Mouse (Mus musculus): ENCODE results near the gene Kcnh5.
A peak's percentile ranks its signal among the peaks of the same experiment; 100 is the strongest.

Kcnh5 gene

DNA sequence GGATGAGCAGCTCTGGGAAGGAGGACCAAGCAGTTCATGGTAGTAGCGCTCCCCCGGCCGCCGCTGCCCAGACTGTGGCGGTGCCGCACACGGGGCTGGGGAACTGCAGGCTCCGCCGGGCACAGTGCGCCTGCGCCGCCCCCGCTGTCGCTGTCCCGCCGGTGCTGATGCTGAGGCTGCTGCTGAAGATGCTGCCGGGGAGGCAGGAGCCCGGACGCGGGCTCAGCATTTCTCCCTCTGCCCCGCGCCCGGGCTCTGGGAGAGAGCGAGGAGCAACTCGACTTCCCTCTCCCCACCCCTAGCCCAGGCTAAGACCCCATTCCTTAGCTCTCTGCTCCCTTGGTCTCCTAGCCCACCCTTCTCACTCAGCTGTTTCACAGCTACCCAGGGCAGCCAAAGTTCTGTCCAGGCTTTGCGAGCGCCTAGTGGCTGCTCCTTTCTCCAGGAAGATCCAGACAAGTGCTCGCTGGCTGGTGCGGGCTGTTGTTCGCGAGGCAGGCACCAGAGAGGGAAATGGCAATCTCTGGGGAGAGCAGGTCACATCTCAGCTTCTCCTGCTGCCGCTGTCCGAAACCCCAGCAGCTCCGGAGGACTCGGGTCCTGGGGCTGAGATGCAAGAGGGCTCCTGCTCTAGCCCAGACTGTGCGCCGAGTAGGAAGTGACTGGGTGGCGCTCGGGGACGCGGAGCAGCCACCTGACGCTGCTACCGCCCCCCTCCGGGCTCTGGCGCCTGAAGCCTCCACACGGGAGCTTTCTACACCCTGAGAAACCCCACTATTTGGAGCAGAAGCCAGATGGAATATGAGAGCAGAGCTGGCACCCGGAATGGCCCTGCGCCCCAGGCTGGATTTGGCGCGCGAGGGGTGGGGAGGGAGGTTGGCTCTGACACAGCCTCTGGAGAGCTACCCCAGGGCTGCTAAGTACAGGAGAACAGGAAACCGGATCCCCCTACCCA, at the start of gene Kcnh5:
Kcnh5 (minus strand) TSS at position 642 of the 955 bp plus-strand sequence.
- peak; percentile 64 to 70 for DNase-seq (ENCODE audit: low spot score in 2 of 2)

DNA sequence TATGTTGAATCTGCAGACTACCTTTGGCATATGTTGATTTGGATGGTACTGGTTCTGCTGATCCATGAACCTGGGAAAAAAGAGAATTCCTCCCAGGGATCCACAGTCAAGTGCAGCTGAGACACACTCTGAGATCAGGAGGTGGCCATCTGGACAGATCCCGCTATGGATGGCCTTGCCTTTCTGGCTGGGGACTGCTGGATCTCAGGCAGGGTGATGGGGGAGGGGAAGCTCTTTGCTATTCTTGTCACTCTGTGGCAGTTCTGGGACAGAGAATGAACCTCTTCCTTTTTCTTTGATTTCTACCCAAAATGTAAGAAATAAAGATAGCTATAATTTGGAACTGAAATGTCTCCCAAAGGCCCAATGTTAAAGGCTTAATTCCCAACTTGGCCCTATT, 46.8 kb upstream of the Kcnh5 start:
- no peak for DNase-seq (ENCODE audit: low spot score in 2 of 2)

DNA sequence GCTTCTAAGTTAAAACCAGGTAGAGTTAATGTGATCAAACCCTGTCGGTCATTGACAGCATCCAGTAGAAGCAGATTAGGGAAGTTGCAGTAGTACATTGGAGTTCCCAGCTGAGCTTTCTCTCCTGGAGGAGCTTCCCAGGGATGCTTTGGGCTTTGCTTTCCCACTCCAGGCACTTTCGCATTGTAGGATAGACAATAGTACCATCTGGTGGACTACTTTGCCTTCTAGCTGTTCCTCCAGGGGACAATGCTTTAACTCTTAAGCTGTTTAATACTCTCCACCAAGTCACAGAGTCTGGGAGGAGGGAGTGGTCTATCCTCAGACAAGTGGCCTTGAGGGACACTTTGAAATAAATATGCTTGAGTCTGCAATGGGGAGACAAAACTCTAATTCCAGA, 12.3 kb upstream of the Kcnh5 start:
- no peak for DNase-seq (ENCODE audit: low spot score in 2 of 2)

DNA sequence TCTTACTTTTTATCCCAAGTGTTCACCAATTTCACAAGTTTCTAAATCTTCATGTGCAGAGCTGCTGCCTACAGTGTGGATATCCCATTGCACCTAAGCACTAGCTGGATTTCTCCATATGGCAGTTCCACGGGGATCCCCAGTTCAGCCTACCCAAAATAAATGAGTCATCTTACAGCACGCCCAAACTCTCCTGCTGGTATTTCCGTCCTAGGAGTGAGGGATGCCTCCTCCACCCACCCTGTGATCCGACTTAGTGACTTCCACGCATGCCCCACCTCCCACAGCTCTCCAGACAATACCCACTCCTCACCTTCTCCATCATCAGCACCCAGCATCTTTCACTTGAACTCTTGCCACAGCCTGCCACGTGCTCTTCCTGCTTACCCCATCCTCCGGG, 5.5 kb upstream of the Kcnh5 start:
- peak; percentile 72 to 81 for DNase-seq (ENCODE audit: low spot score in 2 of 2)

DNA sequence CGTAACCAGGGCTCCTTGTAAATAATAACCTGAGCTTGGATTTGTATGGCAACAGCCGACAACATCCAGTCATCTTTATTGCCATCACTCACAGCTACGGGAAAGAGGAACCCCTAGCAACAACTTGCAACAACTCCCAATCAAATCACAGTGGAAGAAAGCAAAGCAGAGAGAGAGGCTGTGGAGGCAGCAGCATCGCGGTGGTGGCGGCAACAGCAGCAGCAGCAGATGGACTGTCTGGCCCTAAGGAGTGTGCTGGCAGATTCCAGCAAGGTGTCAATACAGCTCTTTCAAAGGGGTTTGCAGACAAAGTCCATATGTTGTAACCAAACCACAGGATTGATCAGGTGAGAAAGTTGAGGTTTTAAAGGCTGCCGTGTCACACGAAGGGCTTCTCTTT, 2.4 kb upstream of the Kcnh5 start:
- DNase-seq (ENCODE audit: low spot score in 2 of 2): peak; percentile 32 to 41

DNA sequence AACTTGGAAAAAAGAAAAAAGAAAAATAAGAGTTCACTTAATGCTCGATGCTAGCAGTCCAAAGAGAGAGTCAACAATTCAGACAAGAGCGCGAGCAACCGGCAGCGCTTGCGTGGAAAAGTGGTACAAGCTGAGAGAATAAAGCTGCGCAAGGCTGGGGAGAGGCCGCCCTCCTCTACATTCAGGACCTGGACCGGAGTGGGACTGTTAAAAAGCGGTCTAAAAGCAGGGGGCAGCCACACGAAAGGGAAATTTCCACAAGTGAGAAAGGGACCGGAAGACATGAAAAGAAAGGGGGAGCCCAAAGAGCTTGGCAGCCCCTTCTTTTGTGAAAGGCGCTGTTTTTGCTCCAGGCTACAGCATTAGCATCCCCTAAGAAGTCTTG, 506 bp upstream of the Kcnh5 start:
- no peak for DNase-seq (ENCODE audit: low spot score in 2 of 2)

DNA sequence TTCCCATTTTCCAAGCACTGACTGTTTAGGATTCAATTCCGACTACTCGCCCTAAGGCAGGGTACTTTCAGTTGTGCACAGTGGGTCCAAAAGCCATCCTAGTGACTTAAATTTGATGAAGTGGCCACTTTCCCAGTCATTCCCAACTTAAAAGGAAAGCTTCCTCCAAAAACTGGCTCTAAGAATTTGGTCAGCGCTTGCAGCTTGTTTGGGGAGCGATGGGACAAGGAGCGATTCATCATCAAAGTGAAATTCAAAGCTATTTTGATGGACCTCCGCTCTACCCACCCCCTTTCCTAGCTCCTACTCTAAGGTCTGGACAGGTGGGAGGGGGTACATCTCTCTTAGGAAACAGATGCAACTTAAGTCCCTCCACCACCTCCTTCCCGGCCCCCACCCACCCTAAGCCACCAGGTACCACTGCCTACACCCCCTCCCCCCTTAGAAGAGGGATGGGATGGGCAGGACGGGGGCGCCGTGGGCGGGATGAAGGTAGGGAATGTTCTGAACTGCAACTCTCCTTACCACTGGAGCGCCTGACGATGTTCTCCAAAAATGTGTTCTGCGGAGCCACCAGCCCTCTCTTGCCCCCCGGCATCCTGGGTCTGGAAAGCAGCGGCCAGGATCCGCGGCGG, 1.1 kb downstream of the Kcnh5 start:
- DNase-seq (ENCODE audit: low spot score in 2 of 2): no peak

DNA sequence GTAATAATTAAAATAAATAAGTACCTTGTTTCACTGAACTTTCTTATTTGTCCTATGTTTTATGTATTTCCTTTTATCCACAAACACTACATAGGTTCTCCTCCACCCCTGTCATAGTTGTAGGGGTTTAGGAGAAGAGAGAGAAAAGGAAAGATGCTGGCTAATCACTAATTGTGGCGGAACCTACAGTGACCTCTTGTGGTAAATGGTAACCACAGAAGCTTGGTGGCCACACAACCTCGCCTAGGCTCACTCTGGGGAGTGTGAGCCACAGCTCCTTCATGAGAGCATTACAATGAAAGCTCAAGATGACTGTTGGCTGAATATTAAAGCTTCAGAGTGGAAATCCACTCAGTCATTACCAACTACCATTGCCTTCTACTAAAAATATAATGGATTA, 6.2 kb downstream of the Kcnh5 start:
- no peak for DNase-seq (ENCODE audit: low spot score in 2 of 2)

DNA sequence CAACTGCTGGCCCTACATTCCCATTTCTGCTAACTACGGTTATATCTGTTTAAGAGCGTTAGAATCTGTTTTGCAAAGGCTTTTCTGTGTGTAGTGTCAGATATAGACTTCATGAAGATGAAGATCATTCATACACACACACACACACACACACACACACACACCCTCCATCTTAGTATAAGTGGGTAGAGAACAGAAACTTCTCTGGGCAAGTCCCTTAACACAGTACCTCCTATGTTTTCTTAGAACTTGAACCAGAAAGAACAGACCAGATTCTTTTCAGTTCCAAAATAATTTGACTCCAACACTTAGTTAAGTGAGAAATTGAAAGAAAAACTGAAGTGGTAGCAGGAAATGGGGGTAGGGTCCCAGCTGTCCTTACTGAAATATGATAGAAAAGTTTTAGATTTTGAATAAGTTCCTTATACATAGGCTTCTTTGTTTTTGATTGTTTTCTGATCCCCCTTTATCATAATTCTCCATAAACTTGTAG, 24.0 kb downstream of the Kcnh5 start:
- no peak for DNase-seq (ENCODE audit: low spot score in 2 of 2)

DNA sequence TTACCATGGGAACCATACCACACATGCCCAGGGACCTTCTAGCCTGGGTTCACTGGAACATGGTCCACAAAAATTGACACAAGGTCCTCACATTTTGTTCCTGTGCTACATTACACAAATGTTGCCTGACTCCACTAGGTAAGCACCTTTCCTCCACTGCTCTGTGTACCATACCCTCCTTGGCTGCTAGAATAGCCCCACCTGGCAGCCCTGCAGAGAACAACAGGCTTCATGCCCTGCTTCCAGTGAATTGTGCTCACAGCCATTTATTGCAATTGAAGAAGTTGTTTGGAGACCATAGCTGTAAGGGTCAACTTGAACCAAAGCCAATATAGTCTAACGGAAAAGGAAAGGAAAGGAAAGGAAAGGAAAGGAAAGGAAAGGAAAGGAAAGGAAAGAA, 37.3 kb downstream of the Kcnh5 start:
- no peak for DNase-seq (ENCODE audit: low spot score in 2 of 2)

DNA sequence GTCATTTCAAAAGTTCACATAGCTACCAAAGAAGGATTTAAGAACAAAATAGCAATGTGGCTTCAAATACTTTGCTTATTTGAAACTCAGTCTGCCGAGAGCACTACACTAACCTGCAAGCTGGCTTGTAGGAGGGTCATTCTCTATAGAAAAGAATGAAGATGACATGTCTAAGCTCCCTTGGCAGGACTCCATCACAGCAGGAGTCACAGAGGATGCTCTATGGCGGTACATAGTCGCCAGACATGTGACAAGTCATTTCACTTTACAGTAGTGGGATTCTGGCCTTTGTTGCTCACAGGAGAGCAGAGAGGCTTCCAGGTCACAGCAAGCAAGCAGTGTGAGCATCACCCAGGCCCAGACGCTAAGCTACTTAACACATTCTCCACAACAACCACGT, 85.2 kb downstream of the Kcnh5 start:
- DNase-seq (ENCODE audit: low spot score in 2 of 2): no peak

DNA sequence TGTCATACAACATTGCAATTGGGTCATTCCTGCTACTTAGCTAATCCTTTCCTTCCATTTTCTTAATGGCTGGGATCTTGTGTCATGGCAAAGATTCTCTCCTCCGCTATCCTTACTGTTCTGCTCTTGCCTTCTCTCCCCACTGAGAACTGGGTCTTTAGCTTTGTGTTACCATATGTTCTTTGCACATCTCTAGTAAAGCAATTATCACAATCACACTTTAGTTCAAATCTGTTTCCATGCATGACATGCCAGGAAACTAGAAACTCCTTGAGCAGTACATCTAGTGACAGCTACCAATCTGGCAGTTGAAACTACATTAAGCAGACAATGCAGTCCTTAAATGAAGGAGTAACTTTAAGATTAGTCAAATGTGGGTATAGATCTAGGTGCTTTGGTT, 86.2 kb downstream of the Kcnh5 start:
- DNase-seq (ENCODE audit: low spot score in 2 of 2): no peak

DNA sequence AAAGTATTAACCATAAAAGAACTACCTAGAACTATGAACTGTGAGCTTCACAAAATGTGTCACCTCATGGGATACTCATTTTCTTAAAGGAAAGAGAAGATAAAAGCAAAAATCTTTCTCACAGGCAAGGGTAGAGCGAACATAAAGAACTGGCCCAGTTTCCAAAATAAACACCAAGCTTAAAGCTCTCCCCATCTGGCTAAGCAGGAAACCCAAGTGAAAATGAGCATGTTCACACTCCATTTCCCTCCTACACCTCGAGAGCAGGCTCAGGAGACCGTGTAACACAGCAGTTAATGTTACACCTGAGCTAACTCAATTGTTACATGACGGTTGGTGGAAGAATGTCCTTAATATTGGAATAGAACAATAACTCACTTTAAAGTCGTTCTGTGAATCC, 100.0 kb downstream of the Kcnh5 start:
- peak; percentile 8 to 42 for DNase-seq (ENCODE audit: low spot score in 2 of 2)

DNA sequence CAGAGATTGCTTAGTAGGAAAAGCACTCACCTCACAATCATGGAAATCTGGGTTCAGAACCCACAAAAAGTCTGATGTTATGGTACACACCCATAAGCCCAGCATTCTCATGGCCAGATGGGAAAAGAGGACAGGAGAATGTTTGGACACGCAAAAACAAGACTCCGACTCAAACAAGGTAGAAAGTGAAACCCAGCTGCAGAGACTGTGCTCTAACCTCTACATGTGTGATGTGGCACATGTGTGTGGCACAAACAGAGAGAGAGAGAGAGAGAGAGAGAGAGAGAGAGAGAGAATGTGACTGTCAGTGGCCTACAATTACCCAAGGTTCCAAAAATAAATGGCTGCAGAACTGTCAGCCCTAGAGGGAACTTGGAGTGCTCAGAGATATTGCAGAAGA, 106.1 kb downstream of the Kcnh5 start:
- DNase-seq (ENCODE audit: low spot score in 2 of 2): no peak

DNA sequence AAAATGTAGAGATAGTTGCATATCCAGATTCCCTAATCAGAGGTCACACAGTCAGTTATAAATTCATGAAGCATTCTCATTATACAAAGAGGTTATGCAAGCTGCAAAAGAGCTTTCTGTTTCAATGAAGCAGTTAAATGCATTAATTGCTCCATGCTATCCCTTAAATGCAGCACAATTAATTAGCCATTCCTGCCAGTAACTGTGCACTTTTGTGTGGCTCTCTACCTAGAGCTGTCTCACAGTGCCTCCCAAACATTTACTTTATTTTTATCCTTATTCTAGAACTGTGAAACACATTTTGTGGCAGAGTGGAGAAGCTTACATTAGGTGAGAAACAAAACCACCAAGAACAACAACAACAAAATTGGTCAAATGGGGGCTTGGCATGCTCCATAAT, 114.6 kb downstream of the Kcnh5 start:
- DNase-seq (ENCODE audit: low spot score in 2 of 2): no peak

DNA sequence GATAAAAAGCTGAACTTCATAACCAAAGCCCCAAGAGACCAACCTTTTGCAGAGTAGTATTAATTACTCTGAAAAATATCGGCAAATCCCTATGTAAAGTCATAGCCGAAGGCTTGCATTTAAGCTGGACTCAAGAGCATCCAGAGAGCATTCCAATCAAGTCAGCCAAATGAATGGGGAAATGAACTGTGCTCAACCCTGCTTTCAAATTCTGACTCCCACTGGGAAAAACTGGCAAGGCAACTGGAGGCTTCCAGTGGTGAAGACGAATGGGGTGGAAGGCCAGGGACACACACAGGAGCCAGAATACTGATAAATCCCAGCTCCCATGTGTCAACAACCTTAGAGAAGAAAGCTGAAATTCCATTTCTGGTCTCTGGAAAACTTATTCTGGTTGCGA, 115.4 kb downstream of the Kcnh5 start:
- no peak for DNase-seq (ENCODE audit: low spot score in 2 of 2)

DNA sequence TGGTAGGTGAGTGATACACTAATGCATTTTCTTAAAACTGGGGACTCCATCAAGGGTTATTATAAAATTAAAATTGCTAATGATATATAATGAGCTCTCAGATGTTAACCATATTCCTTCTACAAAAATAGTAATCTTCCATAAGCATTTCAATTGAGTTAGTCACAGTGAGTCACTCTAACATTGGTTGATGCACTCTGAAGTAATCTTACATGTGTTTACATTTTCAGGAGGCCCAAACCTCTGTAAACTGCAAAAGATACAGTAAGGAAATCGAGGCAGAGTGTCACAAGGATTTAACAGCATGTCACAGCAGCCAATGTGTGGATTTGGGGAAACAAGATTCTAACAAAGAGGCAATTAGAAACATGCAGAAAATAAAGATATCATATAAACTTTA, 123.4 kb downstream of the Kcnh5 start:
- no peak for DNase-seq (ENCODE audit: low spot score in 2 of 2)

DNA sequence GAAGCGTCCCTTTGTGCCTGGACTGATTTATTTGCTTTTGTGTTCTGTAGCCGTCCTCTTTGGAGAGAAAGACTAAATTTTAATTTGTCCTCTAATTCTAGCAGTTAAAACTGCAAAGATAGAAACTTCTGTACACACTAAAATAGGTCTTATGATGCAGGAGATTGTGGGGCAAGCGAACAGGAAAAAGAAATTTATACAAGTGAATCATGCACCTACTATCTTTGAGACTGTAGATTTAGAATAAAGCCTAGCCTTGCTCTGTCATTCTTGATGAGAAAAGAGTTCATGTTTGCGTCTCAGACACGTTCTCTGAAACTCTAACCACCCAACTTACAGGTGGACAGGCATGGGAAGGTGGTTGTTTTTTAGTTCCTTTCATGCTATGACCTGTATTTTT, 140.4 kb downstream of the Kcnh5 start:
- no peak for DNase-seq (ENCODE audit: low spot score in 2 of 2)

DNA sequence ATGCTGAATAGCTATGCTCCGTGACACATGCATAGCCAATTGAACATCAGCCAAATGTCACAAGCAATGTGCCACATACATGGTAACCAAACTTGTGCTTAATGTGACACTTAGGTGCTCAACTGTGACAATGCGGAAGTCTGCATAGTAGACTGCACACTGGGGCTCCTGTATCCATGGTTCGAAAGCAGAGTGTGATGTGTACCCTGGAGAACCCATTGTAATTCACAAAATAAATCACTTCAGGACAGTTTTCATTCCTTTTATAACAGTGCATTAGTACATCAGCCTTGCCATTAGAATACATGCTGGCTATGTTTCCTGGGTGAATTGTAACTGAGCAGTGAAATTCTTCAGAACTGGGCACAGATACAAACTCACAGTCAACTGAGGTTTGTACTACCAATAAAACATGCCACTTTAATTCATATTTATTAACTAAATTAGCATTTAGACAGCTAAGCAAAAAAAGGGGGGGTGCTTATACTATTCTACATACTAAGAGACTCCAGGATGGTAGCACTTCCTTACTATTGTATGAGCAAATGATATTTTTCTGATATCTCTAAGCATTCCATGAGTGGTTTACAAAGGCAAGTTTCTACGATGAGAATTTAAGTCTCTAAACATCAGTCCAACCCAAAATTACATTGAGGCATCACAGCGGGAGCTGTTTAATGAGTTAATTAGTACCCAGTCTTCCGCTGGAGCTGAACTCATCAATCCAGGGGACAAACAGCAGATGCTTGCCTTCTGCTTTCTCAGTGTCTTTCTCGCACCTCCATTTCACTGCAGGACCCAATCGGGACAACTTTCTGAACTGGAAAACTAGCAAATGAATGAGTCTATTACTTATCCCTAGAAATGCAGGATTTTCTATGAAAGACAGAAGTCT, 144.9 kb downstream of the Kcnh5 start:
- DNase-seq (ENCODE audit: low spot score in 2 of 2): no peak

DNA sequence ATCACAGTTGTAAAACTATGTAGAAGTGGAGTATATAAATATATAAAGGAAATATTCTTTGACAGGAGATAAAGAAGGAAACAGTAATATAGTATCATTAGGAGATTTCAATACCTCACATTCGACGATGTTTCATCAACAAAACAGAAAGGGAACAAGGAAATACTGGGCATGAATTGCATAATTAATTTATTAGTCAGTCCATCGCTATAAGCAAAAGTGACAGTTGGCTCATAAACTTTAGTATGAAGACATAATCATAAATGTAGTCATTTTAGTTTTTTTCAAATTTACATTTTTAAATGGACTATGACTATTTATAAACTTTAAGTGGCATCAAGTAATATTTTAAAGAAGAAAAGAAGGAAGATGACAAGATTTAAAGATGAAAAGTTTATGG, 205.9 kb downstream of the Kcnh5 start:
- DNase-seq (ENCODE audit: low spot score in 2 of 2): no peak

DNA sequence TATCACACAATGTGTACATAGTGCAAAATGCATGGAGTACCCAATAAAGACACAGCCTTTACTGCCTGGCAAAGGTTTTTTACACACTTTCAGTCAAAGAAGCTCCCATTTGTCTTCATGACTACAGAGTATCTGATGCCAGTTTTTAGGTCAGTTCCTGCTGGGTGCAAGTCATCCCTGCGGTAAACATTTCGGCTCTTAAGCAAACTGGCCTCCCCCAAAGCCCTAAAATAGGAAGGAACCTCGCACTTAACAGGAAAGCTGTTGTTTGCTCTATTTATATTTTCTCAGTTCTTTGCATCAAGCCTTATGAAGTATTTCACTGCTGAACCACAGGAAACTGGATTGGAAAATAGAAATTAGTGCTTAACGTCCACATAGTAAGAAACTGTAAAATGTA, 207.7 kb downstream of the Kcnh5 start:
- DNase-seq (ENCODE audit: low spot score in 2 of 2): peak in 1 of 2 experiments; percentile 34

DNA sequence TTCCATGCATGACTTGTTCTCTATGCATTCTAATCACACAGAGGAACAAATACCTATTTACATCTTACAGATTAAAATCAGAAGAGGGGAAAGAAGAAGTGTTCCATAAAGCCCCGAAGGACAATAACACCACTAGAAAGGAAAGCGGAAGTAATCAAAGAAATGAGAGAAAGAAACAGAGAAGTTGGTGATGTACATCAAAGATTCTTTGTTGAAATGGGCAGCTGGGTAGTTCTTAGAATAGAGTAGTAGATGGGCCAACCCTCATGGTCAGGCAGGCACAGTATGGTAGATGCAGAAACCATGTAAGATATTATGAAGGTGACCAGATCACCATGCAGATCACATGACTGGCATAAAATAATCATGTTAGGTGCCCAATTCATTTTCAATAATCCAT, 210.9 kb downstream of the Kcnh5 start:
- DNase-seq (ENCODE audit: low spot score in 2 of 2): no peak
